Mouse (Mus musculus): Measurements from ENCODE around the gene Bcl11a.
"Not testable (repeated sequence)": the region's sequence is repeated elsewhere in the genome, so short reads cannot be mapped to it uniquely, and the experiment has no call there.

Bcl11a gene

GRCm38 (mm10) chr11:24128001-24128400 is 50.1 kb downstream of the Bcl11a start:
- in situ Hi-C loops (cut with MboI; ENCODE audit: unreplicated experiment in 2 of 2) = no loop called here

GRCm38 (mm10) chr11:24128880-24129279 is 51.0 kb downstream of the Bcl11a start:
- in situ Hi-C loops (cut with MboI; ENCODE audit: unreplicated experiment in 2 of 2) = not testable (repeated sequence)

GRCm38 (mm10) chr11:24129358-24130185 is 51.7 kb downstream of the Bcl11a start:
- in situ Hi-C loops (cut with MboI; ENCODE audit: unreplicated experiment in 2 of 2) = no loop called here

- in situ Hi-C loops (cut with MboI; ENCODE audit: unreplicated experiment in 2 of 2) = no loop called here
These were observed 52.4 kb downstream of the Bcl11a start for GRCm38 (mm10) chr11:24130186-24130760.

GRCm38 (mm10) chr11:24131818-24132217 is 54.0 kb downstream of the Bcl11a start:
- in situ Hi-C loops (cut with MboI; ENCODE audit: unreplicated experiment in 2 of 2) = no loop called here

GRCm38 (mm10) chr11:24132358-24132757 is 54.5 kb downstream of the Bcl11a start:
- in situ Hi-C loops (cut with MboI; ENCODE audit: unreplicated experiment in 2 of 2) = no loop called here

- in situ Hi-C loops (cut with MboI; ENCODE audit: unreplicated experiment in 2 of 2) = no loop called here
These were observed 55.0 kb downstream of the Bcl11a start for GRCm38 (mm10) chr11:24132853-24133252.

GRCm38 (mm10) chr11:24133484-24133883 is 55.6 kb downstream of the Bcl11a start:
- in situ Hi-C loops (cut with MboI; ENCODE audit: unreplicated experiment in 2 of 2) = no loop called here

- in situ Hi-C loops (cut with MboI; ENCODE audit: unreplicated experiment in 2 of 2) = no loop called here
These were observed 56.1 kb downstream of the Bcl11a start for GRCm38 (mm10) chr11:24133928-24134327.

GRCm38 (mm10) chr11:24135244-24135643 is 57.4 kb downstream of the Bcl11a start:
- in situ Hi-C loops (cut with MboI; ENCODE audit: unreplicated experiment in 2 of 2) = no loop called here

- in situ Hi-C loops (cut with MboI; ENCODE audit: unreplicated experiment in 2 of 2) = no loop called here
These were observed 58.4 kb downstream of the Bcl11a start for GRCm38 (mm10) chr11:24136084-24136785.

- in situ Hi-C loops (cut with MboI; ENCODE audit: unreplicated experiment in 2 of 2) = no loop called here
These were observed 60.0 kb downstream of the Bcl11a start for GRCm38 (mm10) chr11:24137891-24138290.

GRCm38 (mm10) chr11:24138600-24139375 is 60.9 kb downstream of the Bcl11a start:
- in situ Hi-C loops (cut with MboI; ENCODE audit: unreplicated experiment in 2 of 2) = no loop called here

GRCm38 (mm10) chr11:24139432-24139831 is 61.6 kb downstream of the Bcl11a start:
- in situ Hi-C loops (cut with MboI; ENCODE audit: unreplicated experiment in 2 of 2) = no loop called here

GRCm38 (mm10) chr11:24139952-24140351 is 62.1 kb downstream of the Bcl11a start:
- in situ Hi-C loops (cut with MboI; ENCODE audit: unreplicated experiment in 2 of 2) = no loop called here

- in situ Hi-C loops (cut with MboI; ENCODE audit: unreplicated experiment in 2 of 2) = no loop called here
These were observed 63.1 kb downstream of the Bcl11a start for GRCm38 (mm10) chr11:24140948-24141347.

GRCm38 (mm10) chr11:24141479-24142251 is 63.8 kb downstream of the Bcl11a start:
- in situ Hi-C loops (cut with MboI; ENCODE audit: unreplicated experiment in 2 of 2) = no loop called here

GRCm38 (mm10) chr11:24142316-24142715 is 64.5 kb downstream of the Bcl11a start:
- in situ Hi-C loops (cut with MboI; ENCODE audit: unreplicated experiment in 2 of 2) = no loop called here

- in situ Hi-C loops (cut with MboI; ENCODE audit: unreplicated experiment in 2 of 2) = no loop called here
These were observed 66.5 kb downstream of the Bcl11a start for GRCm38 (mm10) chr11:24144159-24144946.

Measured in v-Abl transformed pro-B cells (cell line).